ENCODE assay signal across 11 mouse cellular contexts in the genomic region with DNA sequence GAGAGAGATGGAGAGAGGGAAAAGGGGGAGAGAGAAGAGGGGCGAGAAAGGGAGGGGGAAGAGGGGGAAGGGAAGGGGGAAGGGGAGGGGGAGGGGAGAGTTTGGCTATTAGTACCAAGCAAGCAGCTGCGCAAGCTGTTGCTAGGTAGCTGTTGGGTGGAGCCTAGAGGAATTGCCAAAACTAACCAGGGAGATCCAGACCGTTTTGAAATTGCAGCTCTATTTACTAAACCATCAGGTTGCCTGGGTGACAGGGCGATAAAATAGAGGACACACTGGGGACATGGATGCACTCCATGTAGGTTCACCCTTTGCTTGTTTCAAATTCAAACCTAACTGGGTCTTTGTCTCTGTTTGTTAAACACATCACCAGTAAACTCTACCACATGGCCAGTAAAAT. TPM values are rescaled to one million over a fixed set of nuclear protein-coding genes. Genes with fewer than 3 reads are reported as not detected.
A peak's percentile ranks its signal among the peaks of the same experiment; 100 is the strongest.
DNase-seq lines count a peak whose midpoint lies in the region; ATAC-seq lines count a peak whose summit lies in the region.
"Had no signal": no experiment of that assay in that cellular context is flagged by ENCODE, and none has a peak within 500 bp of the region (broad histone marks: within the 10 kb centered on the region; RNA-seq: fewer than 3 reads in every experiment).

No protein-coding gene starts in this region.

- no peak for ATAC-seq in kidney, embryonic 14.5 days (ENCODE audit: low FRiP score, low TSS enrichment)
- no peak for ATAC-seq in heart, embryonic 11.5 days (replicated peaks; ENCODE audit: insufficient number of reproducible peaks, low FRiP score, low TSS enrichment)

- no peak overlapping the region for H3K27ac ChIP-seq in kidney, embryonic 14.5 days (ENCODE audit: low read depth, low read length)
- no peak overlapping the region for H3K27ac ChIP-seq in heart, embryonic 11.5 days (ENCODE audit: low read depth, low read length)
- H3K27ac ChIP-seq: layer of hippocampus, adult 2 months had no signal

- DNase-seq in adrenal gland, adult 2 months: peak; percentile 39
- DNase-seq in adrenal gland, adult (ENCODE audit: inconsistent age in 2 of 2, low spot score in 1 of 2): no peak
- peak; percentile 43 to 48 for DNase-seq in kidney, postnatal 36 days
- peak; percentile 74 for DNase-seq in lung, postnatal 36 days
- no peak for DNase-seq in thymus, postnatal 0 days (ENCODE audit: low spot score)
- no peak for DNase-seq in cerebellum, adult 11 months

- peaks cover 7% of the 10 kb centered on the region for H3K4me1 ChIP-seq in kidney, embryonic 14.5 days (ENCODE audit: control insufficient read depth, insufficient read depth, low read length)
- H3K4me1 ChIP-seq in heart, embryonic 11.5 days (ENCODE audit: control insufficient read depth, insufficient read depth, low read length): peaks cover 9% of the 10 kb centered on the region

- H3K4me2 ChIP-seq in kidney, embryonic 14.5 days (replicated peaks; ENCODE audit: low read depth, low read length): no peak overlapping the region; the same call in 1 of the 2 replicates
- peak overlapping the region; percentile 8; the same call in 1 of the 2 replicates for H3K4me2 ChIP-seq in heart, embryonic 11.5 days

- H3K9me3 ChIP-seq in kidney, embryonic 14.5 days (ENCODE audit: control insufficient read depth, low read length): no peaks in the 10 kb centered on the region
- H3K9me3 ChIP-seq in heart, embryonic 11.5 days (replicated peaks; ENCODE audit: control insufficient read depth, low read length): no peaks in the 10 kb centered on the region
- H3K9me3 ChIP-seq: megakaryocyte, embryonic 14.5 days had no signal

- H3K36me3 ChIP-seq in kidney, embryonic 14.5 days (ENCODE audit: control insufficient read depth, insufficient read depth, low read length): no peaks in the 10 kb centered on the region
- no peaks in the 10 kb centered on the region for H3K36me3 ChIP-seq in heart, embryonic 11.5 days (ENCODE audit: control insufficient read depth, insufficient read depth, low read length)

- no peaks in the 10 kb centered on the region for H3K27me3 ChIP-seq in kidney, embryonic 14.5 days (ENCODE audit: control insufficient read depth, insufficient read depth, low read length)
- no peaks in the 10 kb centered on the region for H3K27me3 ChIP-seq in heart, embryonic 11.5 days (ENCODE audit: control insufficient read depth, insufficient read depth, low read length)
- H3K27me3 ChIP-seq: megakaryocyte, embryonic 14.5 days had no signal

- no peak overlapping the region for H3K4me3 ChIP-seq in kidney, embryonic 14.5 days (ENCODE audit: low read length)
- H3K4me3 ChIP-seq in heart, embryonic 11.5 days (ENCODE audit: low read depth, low read length): no peak overlapping the region

- WGBS in kidney, embryonic 14.5 days: 39% methylated on average over 4 of the region's 4 CpGs
- WGBS in heart, embryonic 11.5 days (ENCODE audit: insufficient replicate concordance): 37% methylated on average over 4 of the region's 4 CpGs

- H3K9ac ChIP-seq in kidney, embryonic 14.5 days (ENCODE audit: low read depth, low read length): no peak overlapping the region
- H3K9ac ChIP-seq in heart, embryonic 11.5 days (ENCODE audit: low read depth, low read length): no peak overlapping the region

RNA-seq across cellular contexts. Expression of gene Lmod3, which starts 23.8 kb away (rescaled TPM):
- total RNA-seq in adrenal gland, adult 2 months (2021): not detected
- not detected in 2 replicates for polyA plus RNA-seq in adrenal gland, adult 2 months (2012; rRNA removed)
- 0.09 TPM in 1 of 2 replicates, not detected in the other for polyA plus RNA-seq in kidney, embryonic 14.5 days (2014; fragmentation: Nextera tagmentation; extraction: Ambion mirVana)
- 19.0 and 19.3 TPM in 2 replicates for polyA plus RNA-seq in heart, embryonic 11.5 days (2014; fragmentation: Nextera tagmentation; extraction: Ambion mirVana)
- 0.13 and 0.18 TPM in 2 replicates for polyA plus RNA-seq in thymus, postnatal 0 days (2015; fragmentation: Nextera tagmentation; extraction: Ambion mirVana)
- total RNA-seq: granulocyte monocyte progenitor cell, adult 5-6 weeks; layer of hippocampus, adult 2 months had no signal

Comparison
In these comparisons a context has a peak if more than half of its experiments do, and no peak if none do; other contexts are left out.
1. DNase-seq: peak in adrenal gland, adult 2 months (single experiment), kidney, postnatal 36 days (2 of 2) and lung, postnatal 36 days (single experiment); none in adrenal gland, adult (0 of 2), thymus, postnatal 0 days (single experiment) and cerebellum, adult 11 months (single experiment).
2. RNA of gene Lmod3, which starts 23.8 kb away (polyA plus RNA-seq): 19.0 to 19.3 TPM in heart, embryonic 11.5 days; 0.13 to 0.18 TPM in thymus, postnatal 0 days, 0.09 TPM in kidney, embryonic 14.5 days and not detected in adrenal gland, adult 2 months; every median in the first group is over 10 times any median in the second.